Mouse (Mus musculus): ENCODE measurements around the gene Add1. TPM values are rescaled to one million over a fixed set of nuclear protein-coding genes. Genes with fewer than 3 reads are reported as not detected.

The Add1 gene
- polyA plus RNA-seq (2014; fragmentation: Illumina TruSeq; extraction: RNeasy Lipid Tissue Mini Kit (QIAGEN cat#74804); ENCODE audit: low read depth, low replicate concordance), result 177 TPM

GRCm38 (mm10) chr5:34573268-34574221 lies at the start of gene Add1:
TSS of gene Add1 (plus strand) at chr5:34573664.

DNA sequence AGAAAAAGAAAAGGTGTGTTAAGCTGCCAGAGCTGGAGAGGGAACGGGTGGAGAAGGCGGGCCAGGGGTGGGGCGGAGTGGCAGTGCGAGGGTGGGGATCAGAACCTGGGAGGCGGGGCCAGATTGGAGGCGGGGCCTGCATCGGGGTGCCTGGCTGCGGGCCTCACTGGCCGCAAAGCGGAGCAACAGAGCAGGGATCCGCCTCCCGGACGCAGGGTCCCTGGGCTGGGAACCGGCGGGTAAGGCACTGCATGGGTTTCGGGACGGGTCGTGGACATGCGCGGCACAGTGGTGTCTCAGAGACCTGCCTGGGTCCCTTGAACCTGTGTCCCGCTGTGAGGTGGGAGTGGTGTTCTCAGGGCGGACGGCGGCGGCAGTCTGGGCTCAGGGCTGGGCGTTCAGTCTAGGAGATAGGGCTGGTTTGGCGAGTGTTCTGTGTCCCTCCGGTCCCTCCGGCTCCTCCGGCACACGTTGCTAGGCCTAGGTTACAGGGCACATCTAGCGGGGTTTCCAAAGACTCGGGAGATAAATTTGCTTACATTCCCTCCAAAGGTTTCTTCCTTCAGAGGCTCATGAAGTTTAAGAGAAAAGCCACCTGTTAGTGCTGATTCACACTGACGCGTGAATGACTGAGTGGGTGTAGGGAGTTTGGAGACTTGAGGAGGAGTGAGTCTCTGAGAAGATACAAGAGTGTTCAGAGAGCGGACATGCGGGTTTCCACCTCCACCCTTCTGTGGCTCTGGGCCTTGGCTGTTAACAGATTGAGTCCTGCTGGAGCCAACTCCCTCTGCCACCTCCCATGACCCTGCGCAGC lies 47.6 kb upstream of the Add1 start, which contains the start of gene Sh3bp2:
Gene Sh3bp2 (plus strand): TSS at position 176 of the 814 bp plus-strand sequence.

DNA sequence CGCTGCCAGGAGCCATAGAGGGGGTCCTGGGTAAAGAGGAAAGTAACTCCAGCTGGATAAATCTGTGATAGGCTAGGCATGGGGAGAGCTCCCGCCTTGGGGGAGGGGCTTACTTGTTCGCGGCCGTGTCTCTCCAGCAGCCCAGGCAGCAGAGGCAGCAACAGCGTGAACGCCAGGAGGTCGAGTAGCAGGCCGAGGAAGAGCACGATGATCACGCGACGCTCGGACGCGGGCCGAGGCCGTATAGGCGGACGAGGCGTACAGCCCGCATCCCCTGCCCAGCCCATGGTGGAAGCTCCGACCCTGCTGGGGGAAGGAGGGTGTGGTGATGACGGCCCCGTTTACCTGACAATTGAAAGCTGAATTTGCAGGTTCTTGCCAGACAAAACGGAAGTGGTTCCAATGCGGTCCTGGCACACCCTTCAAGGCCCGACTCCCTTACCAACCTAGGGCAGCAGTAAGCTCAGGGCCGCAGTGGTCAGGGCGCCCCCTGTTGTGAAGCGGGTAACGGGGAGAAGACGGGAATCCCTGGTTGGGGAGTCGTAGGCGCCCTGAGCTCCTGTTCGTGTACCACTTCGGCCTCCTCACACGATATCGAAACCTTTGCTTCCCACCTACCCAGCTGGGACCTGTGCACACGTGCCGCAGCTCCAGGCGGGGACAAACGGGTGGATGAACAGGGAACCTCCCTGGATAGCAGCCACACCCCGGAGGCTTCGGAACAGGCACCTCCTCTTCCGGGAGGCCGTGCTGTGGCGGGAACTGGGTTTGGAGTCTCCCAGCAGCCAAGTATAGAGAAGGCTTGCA lies 63.2 kb downstream of the Add1 start, which contains the start of gene Mfsd10:
Gene Mfsd10 (minus strand): TSS at position 732 of the 807 bp plus-strand sequence.

GRCm38 (mm10) chr5:34659686-34660590 lies 86.5 kb downstream of the Add1 start, which contains the start of the genes Nop14 and Grk4:
TSS of gene Nop14 (minus strand) at chr5:34660148.
TSS of gene Grk4 (plus strand) at chr5:34660379.

Other genes starting within 250 kb of the Add1 start
- gene Rnf4, start 237.4 kb upstream of the Add1 start, polyA plus RNA-seq (2014; fragmentation: Illumina TruSeq; extraction: RNeasy Lipid Tissue Mini Kit (QIAGEN cat#74804); ENCODE audit: low read depth, low replicate concordance), result 125 TPM
- gene Fam193a, start 203.7 kb upstream of the Add1 start, polyA plus RNA-seq (2014; fragmentation: Illumina TruSeq; extraction: RNeasy Lipid Tissue Mini Kit (QIAGEN cat#74804); ENCODE audit: low read depth, low replicate concordance), result 23.4 TPM
- gene Tnip2, start 59.7 kb upstream of the Add1 start, polyA plus RNA-seq (2014; fragmentation: Illumina TruSeq; extraction: RNeasy Lipid Tissue Mini Kit (QIAGEN cat#74804); ENCODE audit: low read depth, low replicate concordance), result 11.1 TPM
- gene Sh3bp2, start 47.8 kb upstream of the Add1 start, polyA plus RNA-seq (2014; fragmentation: Illumina TruSeq; extraction: RNeasy Lipid Tissue Mini Kit (QIAGEN cat#74804); ENCODE audit: low read depth, low replicate concordance), result 1.1 TPM
- gene Mfsd10, start 63.5 kb downstream of the Add1 start, polyA plus RNA-seq (2014; fragmentation: Illumina TruSeq; extraction: RNeasy Lipid Tissue Mini Kit (QIAGEN cat#74804); ENCODE audit: low read depth, low replicate concordance), result 1.2 TPM
- 19.7 TPM for gene Nop14, start 86.5 kb downstream of the Add1 start, polyA plus RNA-seq (2014; fragmentation: Illumina TruSeq; extraction: RNeasy Lipid Tissue Mini Kit (QIAGEN cat#74804); ENCODE audit: low read depth, low replicate concordance)
- 8.1 TPM for gene Grk4, start 86.7 kb downstream of the Add1 start, polyA plus RNA-seq (2014; fragmentation: Illumina TruSeq; extraction: RNeasy Lipid Tissue Mini Kit (QIAGEN cat#74804); ENCODE audit: low read depth, low replicate concordance)
- gene Htt, start 188.1 kb downstream of the Add1 start, polyA plus RNA-seq (2014; fragmentation: Illumina TruSeq; extraction: RNeasy Lipid Tissue Mini Kit (QIAGEN cat#74804); ENCODE audit: low read depth, low replicate concordance), result 11.2 TPM

Data from sigmoid colon, adult 10 weeks (tissue).